Mouse (Mus musculus) frontal cortex, postnatal 10 days (tissue): Measurements from ENCODE around the gene Kif9.

ENCODE experiments used
- DNase-seq, 2 experiments: peaks; one replicate each; pipeline ENCODE4 v3.0.0; 2022; ENCODE audit warnings: low spot score in 2 of 2, mixed read lengths in 1 of 2

Gene Kif9

DNA sequence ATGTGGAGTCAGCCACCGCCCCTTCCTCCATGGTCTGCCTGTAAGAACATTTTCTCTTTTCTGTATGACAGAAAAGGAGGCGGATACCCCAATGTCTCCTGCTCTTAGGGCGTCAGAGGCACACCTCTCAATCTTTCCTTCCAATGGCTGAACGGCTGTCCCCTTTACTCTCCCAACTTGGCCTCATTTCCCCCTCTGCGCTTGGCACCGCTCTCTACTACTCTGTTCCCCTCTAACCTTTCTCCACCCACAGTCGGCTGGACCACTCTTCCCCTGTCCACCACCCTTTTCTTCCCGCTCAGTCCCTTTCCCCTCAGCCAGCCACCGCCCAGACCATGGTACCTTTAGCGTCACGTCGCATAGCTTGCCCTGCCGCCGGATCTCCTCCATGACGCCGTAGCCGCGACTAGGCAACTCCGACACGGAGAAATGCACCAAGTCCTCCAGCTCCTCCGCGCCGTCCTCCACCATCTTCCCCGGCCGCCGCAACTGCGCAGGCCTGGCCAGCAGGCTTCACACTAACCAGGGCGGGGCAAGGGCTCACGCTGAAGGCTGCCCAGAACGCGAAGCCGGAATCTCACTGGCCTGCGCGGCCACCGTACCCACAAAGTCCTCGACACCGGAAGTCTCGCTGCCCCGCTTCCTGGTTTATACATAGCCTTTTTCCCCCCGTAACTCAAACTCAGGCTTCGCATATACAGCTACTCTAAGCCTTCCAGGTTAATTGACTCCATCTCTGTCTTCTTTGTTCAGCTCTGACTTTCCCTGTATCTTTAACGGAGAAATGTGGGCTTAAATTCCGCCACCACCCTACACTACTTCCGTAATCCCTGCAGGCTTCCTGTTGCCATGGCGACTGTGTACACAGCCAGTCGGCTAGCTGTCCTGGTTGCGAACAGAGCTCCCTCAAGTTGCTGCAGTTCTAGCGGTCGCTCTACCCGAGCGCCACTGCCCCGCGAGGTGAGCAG is at the start of gene Kif9, which contains the start of gene Klhl18:
Gene Kif9, plus strand, starts transcription at position 835 of the 968 bp plus-strand sequence.
Gene Klhl18, minus strand, starts transcription at position 571 of the 968 bp plus-strand sequence.
- DNase-seq: peak; percentile 95 to 98

DNA sequence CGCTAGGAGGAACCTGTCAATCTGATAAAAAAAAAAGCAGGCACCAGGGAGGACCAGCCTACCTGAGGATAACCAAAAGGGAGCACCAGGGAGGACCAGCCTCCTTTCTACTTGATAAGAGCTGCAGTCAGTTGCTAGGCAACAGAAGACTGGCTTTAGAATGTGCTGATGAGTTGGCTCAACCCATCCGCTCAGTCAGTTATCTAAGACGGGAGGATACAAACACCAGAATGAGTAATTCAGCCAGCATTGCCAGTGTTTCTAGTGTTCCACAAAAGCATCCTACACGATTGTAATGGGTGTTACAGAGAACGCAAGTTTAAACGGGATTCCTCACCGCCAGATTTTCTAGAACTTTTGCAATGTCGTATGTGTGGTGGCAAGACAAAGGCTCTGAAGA is 45.5 kb upstream of the Kif9 start:
- DNase-seq: no peak

DNA sequence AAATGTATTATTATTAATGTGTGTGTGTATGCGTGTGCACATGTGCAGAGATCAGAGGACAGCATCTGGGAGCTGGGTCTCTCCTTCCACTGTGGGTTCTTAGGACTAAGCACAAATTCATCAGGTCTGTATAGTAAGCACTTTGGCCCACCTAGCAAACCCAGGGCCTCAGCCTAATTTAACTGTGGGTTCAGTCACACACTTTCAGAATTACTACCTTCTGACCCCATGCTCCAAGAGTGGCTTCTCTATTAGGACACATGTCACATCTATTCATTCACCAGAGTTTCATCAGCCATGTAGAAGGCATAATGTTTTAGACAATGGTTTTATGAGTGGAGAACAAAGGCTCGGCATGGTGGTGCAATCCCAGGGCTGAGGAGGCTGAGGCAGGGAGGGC is 43.7 kb upstream of the Kif9 start:
- DNase-seq: no peak

DNA sequence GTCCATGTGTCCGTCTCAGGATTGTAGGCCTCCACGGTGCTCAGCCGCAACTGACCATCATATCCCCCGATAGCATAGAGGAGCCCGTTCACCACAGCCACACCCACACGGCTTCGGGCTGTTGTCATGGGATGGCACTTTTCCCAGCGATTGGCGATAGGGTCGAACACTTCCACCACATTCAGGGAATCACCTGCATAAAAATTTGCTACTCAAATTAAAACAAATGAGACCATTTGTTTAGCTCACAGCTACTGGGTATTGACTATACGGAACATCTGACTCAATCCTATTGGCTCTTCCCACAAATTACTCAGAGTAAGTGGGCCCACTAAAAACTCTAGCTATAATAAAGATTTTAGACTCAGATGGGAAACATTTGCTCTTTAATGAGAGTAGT is 40.7 kb upstream of the Kif9 start:
- DNase-seq: no peak

DNA sequence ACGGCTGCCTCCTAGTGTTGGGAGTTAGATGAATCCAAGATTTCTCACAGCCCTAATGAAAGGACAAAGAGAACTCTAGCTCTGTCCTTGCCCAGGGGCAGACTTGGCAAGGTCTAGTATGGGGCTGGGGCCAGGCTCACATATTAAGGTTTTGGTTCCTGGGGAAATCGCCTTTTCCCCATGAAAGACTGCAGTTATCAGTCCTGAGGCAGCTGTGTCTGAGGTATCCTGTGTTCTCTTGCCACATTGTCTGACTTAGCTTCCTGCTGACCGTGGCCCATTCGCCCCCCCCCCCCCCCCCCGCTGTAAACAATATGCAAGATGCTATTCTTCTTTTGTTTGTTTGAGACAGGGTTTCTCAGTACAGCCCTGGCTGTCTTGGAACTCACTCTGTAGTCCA is 36.7 kb upstream of the Kif9 start:
- DNase-seq: no peak

DNA sequence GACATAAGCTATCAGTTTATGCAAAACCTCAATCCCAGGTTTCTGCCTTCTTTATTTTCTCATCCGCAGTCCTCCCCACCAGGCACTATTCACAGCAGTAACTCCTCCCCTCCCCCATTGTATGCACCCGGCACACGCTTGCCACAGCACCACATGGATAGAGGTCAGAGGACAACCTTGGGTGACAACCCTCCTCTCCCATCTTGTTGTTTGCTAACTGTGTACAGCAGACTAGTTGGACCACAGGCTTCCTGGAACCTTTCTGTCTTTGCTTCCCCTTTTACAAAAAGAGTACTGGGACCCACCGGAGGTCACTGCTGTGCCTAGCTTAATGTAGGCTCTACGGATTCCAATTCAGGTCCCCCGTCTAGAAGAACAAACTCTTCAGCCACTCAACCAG is 36.2 kb upstream of the Kif9 start:
- no peak for DNase-seq

DNA sequence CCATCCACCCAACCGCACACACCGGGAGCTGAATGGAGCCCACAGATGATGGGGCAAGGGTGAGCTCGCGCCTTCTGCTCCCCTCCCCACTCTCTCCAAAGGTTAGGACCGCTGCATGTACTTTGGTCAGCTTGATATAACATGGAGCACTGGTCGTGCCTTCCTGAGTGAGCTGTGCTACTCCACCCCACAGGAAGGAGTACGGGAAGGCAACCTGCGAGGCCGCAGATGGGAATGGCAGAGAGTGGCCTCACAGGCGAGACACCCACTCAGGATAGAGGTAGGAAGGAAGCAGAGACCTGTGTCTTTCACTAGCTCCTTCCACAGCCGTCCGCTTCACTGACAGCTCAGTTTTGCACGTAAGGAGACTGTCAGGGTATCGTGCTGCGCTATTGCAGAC is 28.4 kb upstream of the Kif9 start:
- no peak for DNase-seq

DNA sequence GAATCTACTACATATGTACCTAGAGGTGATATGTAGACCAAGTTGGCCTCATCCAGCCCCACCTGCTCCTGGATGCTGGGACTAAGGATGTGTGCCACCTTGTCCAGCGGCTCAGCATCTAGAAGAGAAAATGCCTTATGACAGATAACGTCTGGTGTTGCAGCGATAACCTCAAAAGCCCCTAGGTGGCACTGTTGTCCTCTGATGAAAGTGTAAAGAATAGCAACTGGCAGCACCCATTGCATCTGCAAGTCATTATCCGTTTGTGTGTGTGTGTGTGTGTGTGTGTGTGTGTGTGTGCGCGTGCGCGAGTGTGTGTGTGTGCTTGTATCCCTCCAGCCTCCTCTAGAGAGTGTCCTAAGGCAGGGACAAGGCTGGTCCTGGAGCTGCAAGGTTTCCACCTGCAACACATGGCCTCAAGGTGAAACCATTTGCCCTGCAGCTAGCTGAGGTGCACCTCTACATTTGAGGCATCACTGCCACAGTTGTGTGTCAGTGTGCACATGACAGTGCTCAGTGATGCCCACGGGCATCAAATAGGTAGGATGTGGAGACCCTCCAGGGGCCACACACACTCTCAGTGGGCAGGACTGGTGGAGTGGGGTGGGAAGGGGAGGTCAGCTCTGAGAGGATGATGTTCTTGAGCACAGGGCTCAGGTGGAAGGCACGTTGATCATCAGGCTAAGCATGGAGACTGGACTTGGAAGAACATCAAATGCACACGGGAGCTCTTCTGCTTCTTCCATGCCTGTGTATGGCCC is 27.7 kb upstream of the Kif9 start:
- peak; percentile 68 to 80 for DNase-seq

DNA sequence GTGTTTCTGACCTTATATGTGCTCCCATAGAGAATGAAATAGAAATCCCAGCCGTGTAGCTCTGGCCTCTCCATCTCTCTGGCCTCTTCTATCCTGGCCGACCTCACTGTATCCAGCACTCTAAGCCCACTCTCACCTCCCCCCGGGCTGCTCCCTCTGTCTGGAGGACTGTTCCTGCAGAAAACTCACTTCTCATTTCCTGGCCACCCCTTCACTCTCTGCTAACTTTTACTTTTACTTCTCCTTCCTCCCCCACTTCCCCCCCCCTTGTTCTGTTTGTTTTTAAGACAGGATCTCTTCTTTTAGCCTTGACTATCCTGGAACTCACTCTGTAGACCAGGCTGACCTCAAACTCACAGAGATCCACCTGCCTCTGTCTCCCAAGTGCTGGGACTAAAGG is 24.2 kb upstream of the Kif9 start:
- DNase-seq: no peak

DNA sequence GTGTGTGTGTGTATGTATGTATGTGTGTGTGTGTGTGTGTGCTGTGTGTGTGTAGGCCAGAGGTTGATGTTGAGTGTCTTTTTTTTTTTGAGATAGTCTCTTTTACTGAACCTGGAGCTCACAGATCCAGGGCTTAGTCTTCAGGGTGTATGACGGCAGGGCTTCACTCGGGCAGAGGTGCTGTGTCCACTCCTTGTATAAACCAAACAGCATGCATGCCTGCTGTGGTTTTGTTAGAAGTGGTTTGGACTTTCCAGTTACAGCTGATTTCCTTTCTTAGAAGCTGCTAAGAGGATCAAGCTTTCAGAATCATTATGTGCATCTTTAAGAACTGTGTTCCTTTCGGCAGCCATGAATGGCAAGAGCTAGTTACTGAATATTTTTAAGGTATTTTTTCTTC is 18.8 kb upstream of the Kif9 start:
- DNase-seq: no peak

DNA sequence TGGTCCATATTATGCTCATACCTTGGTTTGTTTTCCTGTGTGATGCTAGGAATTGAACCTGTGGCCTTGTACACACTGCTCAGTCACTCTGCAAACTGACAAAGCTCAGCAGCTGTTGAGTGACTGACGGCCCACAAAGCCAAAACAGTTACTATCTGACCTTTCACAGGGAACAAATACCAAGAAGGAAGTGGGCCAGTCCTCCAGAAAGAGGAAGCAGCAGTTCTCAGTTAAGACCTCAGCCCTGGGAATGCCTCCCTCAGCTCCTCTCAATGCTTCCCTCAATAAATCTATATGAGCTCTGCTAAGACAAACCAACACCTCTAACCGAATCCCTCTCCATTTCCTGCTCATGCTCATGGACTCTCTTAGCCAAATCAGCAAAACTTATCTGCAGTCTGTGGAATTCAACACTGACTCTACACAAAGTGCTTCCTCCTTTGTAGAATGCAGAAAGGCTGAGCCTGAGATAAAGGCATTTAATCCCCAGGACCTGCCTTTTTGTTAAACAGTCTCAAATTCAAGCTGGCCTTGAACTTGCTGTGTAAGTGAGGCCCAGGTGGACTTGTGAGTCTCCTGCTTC is 17.5 kb upstream of the Kif9 start:
- DNase-seq: no peak

DNA sequence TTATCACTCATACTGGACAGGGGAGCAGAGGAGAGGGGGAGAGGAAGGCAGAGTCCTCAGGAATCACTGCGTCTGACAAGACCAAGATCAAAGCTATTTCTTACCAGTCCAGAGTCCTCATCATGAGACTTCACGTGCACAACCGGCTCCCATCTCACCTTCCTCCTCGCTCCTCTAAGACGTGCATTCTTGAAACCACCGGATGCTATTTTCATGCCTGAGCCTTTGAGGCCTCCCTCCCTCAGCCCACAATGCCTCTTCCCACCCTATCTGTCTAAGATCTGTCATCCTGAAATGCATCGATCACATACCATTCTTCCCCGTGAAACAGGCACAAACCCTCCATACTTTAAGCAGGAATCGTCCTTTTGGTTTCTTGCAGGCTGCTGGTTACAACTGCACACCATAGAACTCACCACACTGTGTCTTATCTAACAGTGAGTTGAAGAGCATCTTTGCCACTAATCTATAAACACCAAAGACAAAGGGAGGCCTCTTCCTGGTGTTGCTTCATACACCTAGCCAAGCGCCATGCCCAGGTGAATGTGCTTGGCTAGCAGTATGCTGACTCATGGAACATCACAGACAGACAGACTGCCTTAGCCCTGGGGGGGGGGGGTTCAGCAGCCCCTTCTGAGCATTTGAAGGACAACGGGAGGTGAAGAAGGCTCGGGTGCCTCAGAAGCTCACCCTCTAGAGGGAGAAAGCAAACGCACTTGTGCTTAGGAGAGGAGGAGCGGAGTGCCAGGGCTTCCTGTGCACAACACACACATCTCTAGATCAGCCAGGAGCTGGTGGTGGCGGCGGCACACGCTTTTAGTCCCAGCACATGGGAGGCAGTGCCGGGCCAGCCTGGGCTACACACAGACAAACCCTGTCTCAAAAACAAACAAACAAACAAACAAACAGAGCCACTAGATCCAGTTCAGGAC is 15.6 kb upstream of the Kif9 start:
- DNase-seq: no peak

DNA sequence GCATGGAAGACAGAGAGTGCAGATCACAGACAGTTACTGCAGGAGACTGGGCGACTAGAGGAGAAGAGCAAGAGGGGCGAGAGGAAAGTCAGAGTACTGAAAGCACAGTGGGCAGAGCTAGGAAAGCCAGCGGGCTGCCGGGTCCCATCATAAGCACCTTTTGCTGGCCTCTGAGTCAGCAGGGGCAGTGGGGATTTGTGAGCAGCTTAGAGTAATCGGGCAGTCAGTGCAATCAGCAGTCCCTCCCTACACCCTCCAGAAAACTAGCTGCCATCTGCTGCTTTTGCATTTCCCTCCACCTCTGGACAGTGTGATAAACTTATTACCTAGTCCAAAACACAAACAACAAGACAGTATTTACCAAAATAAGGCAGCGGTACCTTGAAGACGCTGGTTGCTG is 14.4 kb upstream of the Kif9 start:
- no peak for DNase-seq

DNA sequence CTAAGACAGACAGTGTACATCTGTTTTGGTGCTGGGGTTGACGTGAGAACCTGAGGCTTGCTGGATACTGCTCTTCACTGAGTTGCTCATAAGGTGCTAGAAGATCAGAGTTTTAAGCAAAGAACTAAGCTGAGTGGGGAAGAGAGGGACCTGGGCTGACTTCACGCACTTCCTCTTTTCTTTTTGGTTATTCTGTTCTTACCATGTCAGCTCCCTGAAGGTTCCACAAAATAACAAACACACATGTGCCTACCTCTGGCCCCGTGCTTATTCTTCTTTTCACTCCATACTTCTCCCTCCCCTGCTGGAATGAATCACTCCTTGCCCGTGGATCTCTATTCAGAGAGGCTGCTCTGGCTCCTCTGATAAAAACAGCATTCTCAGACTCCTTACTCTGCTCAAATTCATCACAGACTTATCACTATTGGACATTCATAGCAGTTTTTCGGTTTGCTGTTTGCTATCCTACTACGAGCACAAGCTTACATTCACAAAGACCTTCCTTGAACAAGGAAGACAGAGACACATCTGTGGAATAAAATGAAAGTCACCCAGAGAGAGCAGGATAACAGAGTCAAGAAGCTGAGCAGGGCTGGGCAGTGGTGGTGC is 12.7 kb upstream of the Kif9 start:
- DNase-seq: no peak

DNA sequence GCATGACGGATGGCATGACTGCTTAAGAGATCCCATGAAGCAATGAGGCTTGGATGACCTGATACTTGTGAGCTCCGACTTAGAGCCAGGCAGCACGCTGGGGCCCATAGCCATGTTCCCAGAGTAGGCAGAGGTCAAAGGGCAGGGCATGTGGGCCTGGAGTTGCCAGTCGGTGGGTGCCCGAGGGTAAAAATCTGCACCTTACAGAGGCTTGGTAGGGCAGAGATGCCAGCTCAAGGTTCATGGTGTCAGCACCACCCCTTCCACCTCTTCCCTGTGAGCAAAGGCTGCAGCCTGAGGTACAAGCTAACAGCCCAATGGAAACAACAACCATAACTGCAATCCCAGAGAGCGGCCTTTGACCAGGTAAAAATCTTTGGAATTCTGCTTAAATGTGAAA is 11.4 kb upstream of the Kif9 start:
- no peak for DNase-seq

DNA sequence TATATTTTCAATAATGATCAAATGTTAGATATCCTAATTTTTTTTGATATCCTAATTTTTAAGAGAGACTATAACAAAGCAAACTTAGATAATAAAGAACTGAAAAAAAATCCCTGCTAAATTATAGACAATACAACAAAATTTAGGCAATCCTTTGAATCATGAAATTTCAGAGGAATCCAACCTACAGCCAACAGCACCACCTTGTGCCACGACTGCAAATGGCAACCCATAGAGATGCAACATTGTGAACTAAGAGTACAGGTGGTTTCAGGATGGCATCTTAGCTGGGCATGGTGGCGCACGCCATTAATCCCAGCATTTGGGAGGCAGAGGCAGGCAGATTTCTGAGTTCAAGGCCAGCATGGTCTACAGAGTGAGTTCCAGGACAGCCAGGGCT is 10.6 kb upstream of the Kif9 start:
- no peak for DNase-seq

DNA sequence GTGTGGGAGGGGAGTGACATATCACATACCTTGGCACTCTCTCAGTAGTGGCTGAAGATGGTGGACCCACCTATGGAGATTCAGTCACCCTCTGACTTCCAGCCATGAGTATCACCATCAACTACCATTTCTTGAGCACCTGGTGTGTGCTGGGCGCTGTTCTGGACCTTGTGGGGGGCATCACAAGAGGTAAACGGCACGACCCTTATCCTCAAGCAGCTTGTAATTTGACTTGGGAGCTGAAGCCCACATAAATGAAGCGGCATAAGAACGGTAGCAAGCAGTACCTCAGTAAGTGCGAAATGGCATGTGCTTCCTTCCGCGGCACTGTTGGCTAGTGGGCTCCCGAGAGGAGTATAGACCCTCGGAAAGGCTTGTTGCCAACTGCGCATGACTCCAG is 1.2 kb downstream of the Kif9 start:
- DNase-seq: no peak

DNA sequence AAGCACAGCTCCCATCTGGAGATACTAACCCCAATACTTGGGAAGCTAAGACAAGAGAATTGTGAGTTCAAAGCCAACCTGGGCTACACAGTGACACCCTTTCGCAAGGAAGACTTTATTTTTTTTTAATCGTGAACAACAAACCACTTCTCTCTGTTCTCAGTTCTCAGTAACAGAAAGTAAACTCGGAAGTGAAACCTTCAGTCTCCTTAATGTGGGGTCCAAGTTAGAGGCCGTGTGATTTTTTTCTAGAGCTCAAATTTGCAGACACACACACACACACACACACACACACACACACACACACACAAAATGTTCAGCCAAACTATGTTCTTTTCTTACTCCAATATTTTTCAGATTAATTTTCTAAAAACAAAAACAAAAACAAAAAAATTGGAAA is 1.9 kb downstream of the Kif9 start:
- DNase-seq: no peak

DNA sequence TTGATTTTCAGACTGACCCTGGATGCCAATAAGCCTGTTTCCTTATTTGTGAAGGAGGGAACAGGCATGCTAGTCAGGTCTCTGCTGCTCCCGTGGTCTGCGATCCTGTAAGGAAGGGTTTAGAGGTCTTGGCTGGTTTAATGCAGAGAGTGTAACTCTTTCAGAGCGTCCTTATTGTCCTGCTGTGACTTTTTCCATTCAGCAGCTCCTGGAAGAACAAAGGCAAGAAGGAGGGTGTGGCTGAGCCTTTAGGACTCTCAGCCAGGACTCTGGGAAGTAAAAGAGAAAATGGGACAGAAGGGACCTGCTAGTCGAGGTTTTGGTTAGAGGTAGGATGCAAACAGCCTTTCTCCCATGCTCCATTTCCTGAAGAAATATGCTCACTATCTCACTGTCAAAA is 12.1 kb downstream of the Kif9 start:
- DNase-seq: no peak

DNA sequence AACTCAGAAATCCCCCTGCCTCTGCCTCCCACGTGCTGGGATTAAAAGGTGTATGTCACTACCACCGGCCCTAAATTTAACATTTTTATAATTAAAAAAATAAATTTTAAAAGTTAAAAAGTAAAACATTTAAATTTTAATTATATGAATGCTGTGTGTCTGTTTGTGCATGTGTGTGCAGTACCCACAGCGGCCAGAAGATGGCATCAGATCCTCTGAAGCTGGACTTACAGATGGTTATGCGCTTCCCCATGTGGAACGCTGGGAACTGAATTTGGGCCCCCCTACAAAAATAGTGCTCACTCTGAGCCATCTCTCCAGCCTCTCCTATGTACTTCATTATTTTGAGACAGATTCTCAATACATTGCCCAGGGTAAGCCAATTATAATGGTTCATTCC is 14.2 kb downstream of the Kif9 start:
- no peak for DNase-seq

DNA sequence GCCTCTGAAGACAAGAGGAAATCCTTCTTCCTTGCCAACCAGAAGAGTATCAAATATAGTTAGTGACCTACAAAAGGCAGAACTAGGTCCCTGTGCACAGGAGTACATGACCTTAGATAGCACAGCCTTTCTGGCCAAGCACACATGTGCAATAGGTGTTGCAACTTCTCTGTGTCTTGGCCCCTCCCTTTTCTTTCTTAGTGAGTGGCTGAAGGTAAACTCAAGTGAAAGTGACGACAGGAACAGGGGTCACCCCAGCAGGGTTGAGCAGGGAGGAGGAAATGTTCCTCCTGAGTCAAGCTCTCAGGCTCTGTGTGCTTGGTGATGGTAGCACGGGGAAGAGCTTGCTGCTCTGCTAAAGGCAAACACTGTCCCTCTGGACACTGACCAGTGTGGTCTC is 49.0 kb downstream of the Kif9 start:
- DNase-seq: no peak
